Mouse (Mus musculus) heart, postnatal 0 days (tissue): ENCODE data around the gene Prkg1.

ENCODE experiments used
- CTCF ChIP-seq: IDR thresholded peaks from 2 replicates; pipeline ENCODE4 v1.5.1; 2016; ENCODE audit warnings: antibody characterized with exemption, control low read depth, low read depth
- EP300 ChIP-seq: IDR thresholded peaks from 2 replicates; pipeline ENCODE4 v1.6.1; 2016; ENCODE audit warnings: antibody characterized with exemption, low read depth

DNA sequence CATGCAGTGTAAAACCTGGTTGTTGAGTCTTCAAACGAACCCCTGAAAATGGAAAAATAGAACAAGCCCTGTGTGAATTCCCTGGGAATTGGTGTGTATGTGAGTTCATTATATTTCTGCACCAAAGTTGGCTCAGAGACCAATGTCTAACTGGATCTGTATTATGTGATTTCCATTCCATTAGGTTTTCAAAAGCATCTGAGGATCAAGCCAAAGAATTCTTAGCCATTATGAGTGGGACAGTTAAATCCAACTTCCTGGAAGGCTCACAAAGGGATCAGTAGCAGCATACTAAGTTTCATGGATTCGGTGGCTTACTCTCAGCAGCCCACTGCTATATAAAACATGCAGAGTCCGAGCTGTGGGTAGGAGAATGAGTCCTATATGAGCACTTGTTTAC lies 1178.5 kb downstream of the Prkg1 start:
- TF ChIP-seq CTCF (no peak), EP300 (no peak)
